Comparison of ENCODE assay signal across 9 mouse cellular contexts in genomic region chr4:129272756-129273046, GRCm38 (mm10). TPM values are rescaled to one million over a fixed set of nuclear protein-coding genes. Genes with fewer than 3 reads are reported as not detected.
DNase-seq lines count a peak whose midpoint lies in the region; ATAC-seq and TF ChIP-seq lines count a peak whose summit lies in the region.
"Had no signal": no experiment of that assay in that cellular context is flagged by ENCODE, and none has a peak within 500 bp of the region (broad histone marks: within the 10 kb centered on the region; RNA-seq: fewer than 3 reads in every experiment).

No protein-coding gene starts in this region.

- H3K79me2 ChIP-seq in CH12.LX (replicated peaks; ENCODE audit: control insufficient read depth, extremely low read depth, insufficient read depth, poor library complexity, severe bottlenecking), result no peaks in the 10 kb centered on the region

- peaks cover 5 to 10% of the 10 kb centered on the region in 2 experiments for H3K4me1 ChIP-seq in heart, embryonic 14.5 days (ENCODE audit: control insufficient read depth in 2 of 2, insufficient read depth in 2 of 2, low read length in 2 of 2)
- peaks cover 4 to 9% of the 10 kb centered on the region in 2 experiments; a peak in 2 of 4 replicates for H3K4me1 ChIP-seq in CH12.LX (ENCODE audit: control insufficient read depth in 1 of 2, insufficient read depth in 2 of 2)
- no peaks in the 10 kb centered on the region for H3K4me1 ChIP-seq in intestine, postnatal 0 days (replicated peaks; ENCODE audit: control insufficient read depth, insufficient read depth, low read length)
- peaks cover 7% of the 10 kb centered on the region for H3K4me1 ChIP-seq in forebrain, embryonic 13.5 days

- H3K9ac ChIP-seq in heart, embryonic 14.5 days (ENCODE audit: low read length), result peak overlapping the region; percentile 11; the same call in 1 of the 2 replicates
- no peak overlapping the region for H3K9ac ChIP-seq in CH12.LX (ENCODE audit: insufficient read depth, low read depth)
- peak overlapping the region; percentile 11; the same call in 1 of the 2 replicates for H3K9ac ChIP-seq in intestine, postnatal 0 days (ENCODE audit: low read depth, low read length)
- H3K9ac ChIP-seq in forebrain, embryonic 13.5 days, result no peak overlapping the region
- H3K9ac ChIP-seq: midbrain, embryonic 12.5 days had no signal

- H3K9me3 ChIP-seq in heart, embryonic 14.5 days (ENCODE audit: control insufficient read depth, low read length), result no peaks in the 10 kb centered on the region
- H3K9me3 ChIP-seq in CH12.LX (replicated peaks; ENCODE audit: low read length), result no peaks in the 10 kb centered on the region
- H3K9me3 ChIP-seq in intestine, postnatal 0 days (ENCODE audit: control insufficient read depth), result no peaks in the 10 kb centered on the region
- no peaks in the 10 kb centered on the region for H3K9me3 ChIP-seq in forebrain, embryonic 13.5 days (replicated peaks)
- H3K9me3 ChIP-seq: midbrain, embryonic 12.5 days had no signal

- TF ChIP-seq CTCF in CH12.LX (conservative IDR thresholded peaks at IDR 0.05 in 1 of 2, IDR thresholded peaks at IDR 0.05 in 1 of 2; ENCODE audit: low read depth in 2 of 2, low read length in 2 of 2), result peak in 1 of 2 experiments; percentile 30; a peak in 2 of 4 replicates
- peak; percentile 64 for TF ChIP-seq CTCF in intestine, postnatal 0 days (IDR thresholded peaks at IDR 0.05; ENCODE audit: low read depth)

- no peak for ATAC-seq in heart, embryonic 14.5 days (ENCODE audit: insufficient number of reproducible peaks, insufficient read depth, low FRiP score, low read depth)
- ATAC-seq in intestine, postnatal 0 days, result peak; percentile 67
- ATAC-seq in forebrain, embryonic 13.5 days, result no peak

- no peaks in the 10 kb centered on the region for H3K36me3 ChIP-seq in heart, embryonic 14.5 days (ENCODE audit: control insufficient read depth, insufficient read depth, low read length)
- H3K36me3 ChIP-seq in CH12.LX (replicated peaks in 1 of 2; ENCODE audit: control insufficient read depth in 1 of 2, insufficient read depth in 1 of 2, low read length in 1 of 2), result no peaks in the 10 kb centered on the region
- H3K36me3 ChIP-seq in intestine, postnatal 0 days (ENCODE audit: control insufficient read depth, insufficient read depth), result no peaks in the 10 kb centered on the region
- no peaks in the 10 kb centered on the region for H3K36me3 ChIP-seq in forebrain, embryonic 13.5 days (ENCODE audit: poor library complexity, severe bottlenecking)
- H3K36me3 ChIP-seq: midbrain, embryonic 12.5 days had no signal

- 24% methylated on average over 5 of the region's 5 CpGs for WGBS in heart, embryonic 14.5 days
- 20% methylated on average over 5 of the region's 5 CpGs for WGBS in intestine, postnatal 0 days
- WGBS in forebrain, embryonic 13.5 days, result 23% methylated on average over 5 of the region's 5 CpGs

- DNase-seq in heart, postnatal 25 days (ENCODE audit: low spot score), result no peak
- no peak for DNase-seq in CH12.LX (ENCODE audit: extremely low read depth)
- peak; percentile 91 for DNase-seq in cerebellum, adult 8-10 months
- DNase-seq in lung, postnatal 36 days, result peak; percentile 81
- DNase-seq in T-cell, adult 2 months (ENCODE audit: low spot score), result no peak

- peak overlapping the region; percentile 48 for H3K4me2 ChIP-seq in heart, embryonic 14.5 days (ENCODE audit: low read length)
- no peak overlapping the region for H3K4me2 ChIP-seq in CH12.LX (ENCODE audit: insufficient read depth, low read depth, poor library complexity, severe bottlenecking)
- H3K4me2 ChIP-seq in intestine, postnatal 0 days (replicated peaks; ENCODE audit: low read depth), result peak overlapping the region; percentile 40
- no peak overlapping the region for H3K4me2 ChIP-seq in forebrain, embryonic 13.5 days
- H3K4me2 ChIP-seq: midbrain, embryonic 12.5 days had no signal

- intact Hi-C loops in heart, postnatal 25 days (cut with DNase I), result no loop called here

- TF ChIP-seq RAD21 in CH12.LX (IDR thresholded peaks at IDR 0.05; ENCODE audit: low read depth, low read length), result no peak; the same call in 1 of the 2 replicates

- no peak for TF ChIP-seq EP300 in CH12.LX (IDR thresholded peaks at IDR 0.05; ENCODE audit: low read length)

- dilution Hi-C loops in CH12.LX (cut with MboI; ENCODE audit: extremely low pct_ligation_motif_present, extremely low pct_unique_long_range_greater_than_20kb, low sequenced_read_pairs), result no loop called here

- H3K4me3 ChIP-seq in heart, embryonic 14.5 days (ENCODE audit: control insufficient read depth in 1 of 2, insufficient read depth in 1 of 2, low read depth in 1 of 2, low read length in 2 of 2), result no peak overlapping the region
- H3K4me3 ChIP-seq in CH12.LX (replicated peaks in 1 of 3; ENCODE audit: low read depth in 2 of 3, low read length in 2 of 3, poor library complexity in 1 of 3), result no peak overlapping the region
- H3K4me3 ChIP-seq in intestine, postnatal 0 days (ENCODE audit: low read depth, low read length), result no peak overlapping the region
- H3K4me3 ChIP-seq in forebrain, embryonic 13.5 days, result no peak overlapping the region
- H3K4me3 ChIP-seq: midbrain, embryonic 12.5 days had no signal

- no peak overlapping the region for H3K27ac ChIP-seq in heart, embryonic 14.5 days (replicated peaks in 1 of 2; ENCODE audit: control insufficient read depth in 1 of 2, insufficient read depth in 1 of 2, low read depth in 2 of 2, low read length in 2 of 2)
- H3K27ac ChIP-seq in CH12.LX (ENCODE audit: insufficient read depth, low read depth), result no peak overlapping the region
- peak overlapping the region; percentile 88 for H3K27ac ChIP-seq in intestine, postnatal 0 days (ENCODE audit: low read depth, low read length)
- no peak overlapping the region for H3K27ac ChIP-seq in forebrain, embryonic 13.5 days
- H3K27ac ChIP-seq: midbrain, embryonic 12.5 days had no signal

- H3K27me3 ChIP-seq in heart, embryonic 14.5 days (ENCODE audit: control insufficient read depth, insufficient read depth, low read length), result 0 out of 2 replicates have a peak, but pooled peaks cover 4% of the 10 kb centered on the region
- no peaks in the 10 kb centered on the region for H3K27me3 ChIP-seq in CH12.LX (replicated peaks)
- H3K27me3 ChIP-seq in intestine, postnatal 0 days (replicated peaks; ENCODE audit: control insufficient read depth, insufficient read depth, low read length), result no peaks in the 10 kb centered on the region
- no peaks in the 10 kb centered on the region for H3K27me3 ChIP-seq in forebrain, embryonic 13.5 days
- H3K27me3 ChIP-seq: midbrain, embryonic 12.5 days had no signal

- no peak for TF ChIP-seq POLR2A in CH12.LX (IDR thresholded peaks at IDR 0.05; ENCODE audit: low read depth, low read length)

- in situ Hi-C loops in CH12.LX (cut with MboI; ENCODE audit: low pct_ligation_motif_present, low pct_unique_long_range_greater_than_20kb, low sequenced_read_pairs), result no loop called here

TF ChIP-seq in CH12.LX, 34 proteins besides CTCF, POLR2A, EP300 and RAD21:
- TF ChIP-seq NRF1 (IDR thresholded peaks at IDR 0.05; ENCODE audit: low read depth, low read length) (0 out of 2 replicates have a peak, but pooled peaks have one; percentile 3), ZMIZ1 (IDR thresholded peaks at IDR 0.05; ENCODE audit: low read depth, low read length) (no peak)

RNA-seq across cellular contexts. Expression of gene C77080, which starts 11.5 kb away (rescaled TPM):
- 1.3 and 1.4 TPM in 2 replicates for polyA plus RNA-seq in heart, embryonic 14.5 days (2014; fragmentation: Nextera tagmentation; extraction: Ambion mirVana)
- total RNA-seq in heart, postnatal 25 days (2021), result 1 to 10 TPM; 3.3 to 6.1 TPM
- total RNA-seq in CH12.LX (2012; rRNA removed), result 0.29 and 0.38 TPM in 2 replicates
- total RNA-seq in CH12.LX (2014; rRNA removed), result not detected in 2 replicates
- polyA plus RNA-seq in CH12.LX (2012; ENCODE audit: insufficient read length, low read depth), result 0.68 and 1.1 TPM in 2 replicates
- polyA plus RNA-seq in intestine, postnatal 0 days (2015; fragmentation: Nextera tagmentation; extraction: Ambion mirVana), result 14.3 and 15.1 TPM in 2 replicates
- 3.7 and 3.8 TPM in 2 replicates for polyA plus RNA-seq in forebrain, embryonic 13.5 days (2015; fragmentation: Nextera tagmentation; extraction: Ambion mirVana)

RNA-seq across cellular contexts. Expression of gene Sync, which starts 14.7 kb away (rescaled TPM):
- polyA plus RNA-seq in heart, embryonic 14.5 days (2014; fragmentation: Nextera tagmentation; extraction: Ambion mirVana), result 1.6 and 1.8 TPM in 2 replicates
- 10 to 100 TPM; 15.5 to 16.3 TPM for total RNA-seq in heart, postnatal 25 days (2021)
- 0.04 TPM in 1 of 2 replicates, not detected in the other for total RNA-seq in CH12.LX (2012; rRNA removed)
- not detected in 2 replicates for total RNA-seq in CH12.LX (2014; rRNA removed)
- polyA plus RNA-seq in CH12.LX (2012; ENCODE audit: insufficient read length, low read depth), result 0.14 and 0.16 TPM in 2 replicates
- 1.3 and 1.6 TPM in 2 replicates for polyA plus RNA-seq in intestine, postnatal 0 days (2015; fragmentation: Nextera tagmentation; extraction: Ambion mirVana)
- 0.18 and 0.19 TPM in 2 replicates for polyA plus RNA-seq in forebrain, embryonic 13.5 days (2015; fragmentation: Nextera tagmentation; extraction: Ambion mirVana)

Comparison
In these comparisons a context has a peak if more than half of its experiments do, and no peak if none do; other contexts are left out.
1. H3K4me2 ChIP-seq: peak in heart, embryonic 14.5 days (single experiment) and intestine, postnatal 0 days (single experiment); none in CH12.LX (single experiment) and forebrain, embryonic 13.5 days (single experiment).
2. H3K9ac ChIP-seq: peak in heart, embryonic 14.5 days (single experiment) and intestine, postnatal 0 days (single experiment); none in CH12.LX (single experiment) and forebrain, embryonic 13.5 days (single experiment).
3. DNase-seq: peak in cerebellum, adult 8-10 months (single experiment) and lung, postnatal 36 days (single experiment); none in heart, postnatal 25 days (single experiment), CH12.LX (single experiment) and T-cell, adult 2 months (single experiment).